Mouse (Mus musculus): ENCODE measurements around the gene Pam. TPM values are rescaled to one million over a fixed set of nuclear protein-coding genes. Genes with fewer than 3 reads are reported as not detected.
"Not testable (repeated sequence)": the region's sequence is repeated elsewhere in the genome, so short reads cannot be mapped to it uniquely, and the experiment has no call there.

Pam gene
- polyA plus RNA-seq, 1 experiment from 2014 or later: 34.4 TPM

DNA sequence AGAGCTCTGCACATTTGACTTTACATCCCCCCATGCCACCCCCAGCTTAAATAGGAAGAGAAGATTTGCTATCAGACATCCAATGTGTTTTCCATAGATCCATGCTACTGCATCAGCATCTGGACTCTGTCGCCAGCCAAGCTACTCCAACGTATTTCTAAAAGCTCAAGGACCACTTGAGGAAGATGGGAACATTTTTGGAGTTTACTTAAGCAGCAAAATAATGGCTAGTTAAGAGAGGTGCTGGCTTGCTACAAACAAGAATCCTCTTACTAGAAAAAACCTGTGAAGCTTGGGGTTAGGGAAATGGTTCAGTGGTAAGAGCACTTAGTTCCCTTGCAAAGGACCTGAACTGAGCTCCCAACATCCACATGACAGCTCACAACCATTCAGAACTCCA lies 96.0 kb downstream of the Pam start:
- H3K9ac ChIP-seq: no peak overlapping the region
- H3K36me3 ChIP-seq (replicated peaks; ENCODE audit: control insufficient read depth, insufficient read depth): no peaks in the 10 kb centered on the region
- H3K27me3 ChIP-seq (ENCODE audit: control insufficient read depth, insufficient read depth, low read length): no peaks in the 10 kb centered on the region
- WGBS: 90% methylated on average over 2 of the region's 2 CpGs
- H3K4me2 ChIP-seq (replicated peaks): no peak overlapping the region
- 0 out of 2 replicates have a peak, but pooled peaks cover 4% of the 10 kb centered on the region for H3K4me1 ChIP-seq (replicated peaks; ENCODE audit: control insufficient read depth, insufficient read depth, low read length)
- ATAC-seq (ENCODE audit: low FRiP score): no peak
- no peak overlapping the region for H3K4me3 ChIP-seq (replicated peaks; ENCODE audit: low read length)
- H3K9me3 ChIP-seq (ENCODE audit: control insufficient read depth, low read length): no peaks in the 10 kb centered on the region
- H3K27ac ChIP-seq: no peak overlapping the region
- DNase-seq (ENCODE audit: low spot score): no peak

GRCm38 (mm10) chr1:97998961-97999360 lies 96.5 kb downstream of the Pam start:
- not testable (repeated sequence) for H3K9ac ChIP-seq; H3K9me3 ChIP-seq (ENCODE audit: control insufficient read depth, low read length); H3K27me3 ChIP-seq (ENCODE audit: control insufficient read depth, insufficient read depth, low read length); H3K4me2 ChIP-seq (replicated peaks); H3K36me3 ChIP-seq (replicated peaks; ENCODE audit: control insufficient read depth, insufficient read depth); H3K4me1 ChIP-seq (replicated peaks; ENCODE audit: control insufficient read depth, insufficient read depth, low read length); H3K4me3 ChIP-seq (replicated peaks; ENCODE audit: low read length); DNase-seq (ENCODE audit: low spot score); ATAC-seq (ENCODE audit: low FRiP score); H3K27ac ChIP-seq
- 70% methylated on average over 5 of the region's 5 CpGs for WGBS

DNA sequence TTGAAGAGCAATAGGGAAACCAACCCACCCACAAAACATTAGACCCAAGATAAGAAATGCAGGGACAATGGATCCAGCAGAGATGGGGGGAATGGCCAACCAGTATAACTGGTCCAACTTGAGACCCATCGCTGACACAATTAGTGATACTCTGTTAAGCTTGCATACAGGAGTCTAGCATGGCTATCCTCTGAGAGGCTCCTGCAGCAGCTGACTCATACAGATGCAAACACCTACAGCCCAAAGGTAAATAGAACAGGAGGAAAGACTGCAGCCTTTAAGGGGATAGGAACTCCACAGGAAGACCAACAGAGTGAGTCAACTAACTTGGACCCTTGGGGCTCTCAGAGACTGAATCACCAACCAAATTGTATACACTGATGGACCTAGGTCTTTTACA lies 98.4 kb downstream of the Pam start:
- no peaks in the 10 kb centered on the region for H3K27me3 ChIP-seq (ENCODE audit: control insufficient read depth, insufficient read depth, low read length)
- no peak overlapping the region for H3K27ac ChIP-seq
- H3K9me3 ChIP-seq (ENCODE audit: control insufficient read depth, low read length): no peaks in the 10 kb centered on the region
- H3K4me1 ChIP-seq (replicated peaks; ENCODE audit: control insufficient read depth, insufficient read depth, low read length): no peaks in the 10 kb centered on the region
- WGBS: 73% methylated on average over 1 of the region's 1 CpGs
- no peak overlapping the region for H3K9ac ChIP-seq
- H3K36me3 ChIP-seq (replicated peaks; ENCODE audit: control insufficient read depth, insufficient read depth): no peaks in the 10 kb centered on the region
- DNase-seq (ENCODE audit: low spot score) (no peak), ATAC-seq (ENCODE audit: low FRiP score) (no peak)
- no peak overlapping the region for H3K4me3 ChIP-seq (replicated peaks; ENCODE audit: low read length)
- H3K4me2 ChIP-seq (replicated peaks): no peak overlapping the region

DNA sequence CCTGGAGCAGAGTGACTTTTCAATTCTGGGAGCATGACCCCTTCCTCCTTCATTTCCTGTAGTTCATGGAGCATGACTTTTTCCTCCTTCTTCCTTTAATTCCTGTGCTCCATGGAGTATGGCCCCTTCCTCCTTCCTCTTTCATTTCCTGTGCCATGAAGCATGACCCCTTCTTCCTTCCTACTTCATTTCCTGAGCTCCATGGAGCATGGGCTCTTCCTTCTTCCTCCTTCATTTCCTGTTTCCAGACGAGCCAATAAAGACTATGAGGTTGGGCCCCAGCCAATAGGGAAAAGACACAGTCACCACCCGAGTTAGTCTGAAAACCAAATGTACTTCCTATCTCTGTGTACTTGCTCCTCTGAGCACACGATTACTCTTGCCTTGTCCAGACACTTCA lies 103.5 kb downstream of the Pam start:
- Histone ChIP-seq H3K4me3 (replicated peaks; ENCODE audit: low read length) (no peak overlapping the region), H3K4me2 (replicated peaks) (no peak overlapping the region), H3K4me1 (replicated peaks; ENCODE audit: control insufficient read depth, insufficient read depth, low read length) (no peaks in the 10 kb centered on the region), H3K27me3 (ENCODE audit: control insufficient read depth, insufficient read depth, low read length) (no peaks in the 10 kb centered on the region), H3K9ac (no peak overlapping the region), H3K27ac (no peak overlapping the region), H3K36me3 (replicated peaks; ENCODE audit: control insufficient read depth, insufficient read depth) (no peaks in the 10 kb centered on the region), H3K9me3 (ENCODE audit: control insufficient read depth, low read length) (no peaks in the 10 kb centered on the region)
- no peak for DNase-seq (ENCODE audit: low spot score)
- WGBS: 80% methylated on average over 3 of the region's 3 CpGs
- no peak for ATAC-seq (ENCODE audit: low FRiP score)

DNA sequence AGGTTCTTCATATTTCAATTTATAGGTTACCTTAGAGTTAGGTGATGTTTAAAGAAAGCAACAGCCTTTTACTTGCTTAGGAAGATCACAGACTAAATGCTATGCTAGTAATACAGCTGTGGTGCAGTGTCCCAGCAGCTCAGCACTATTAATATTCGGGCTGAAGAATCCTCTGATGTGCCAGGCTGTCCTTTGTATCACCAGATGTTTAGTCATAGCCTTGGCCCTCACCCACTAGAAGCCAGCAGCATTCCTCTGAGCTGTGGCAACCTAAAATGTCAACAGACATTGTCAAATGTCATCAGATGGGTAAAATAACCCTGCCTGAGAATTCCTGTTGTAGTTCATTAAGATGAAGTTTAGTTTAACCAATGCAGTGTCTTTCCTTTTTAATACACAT lies 112.3 kb downstream of the Pam start:
- 67% methylated on average over 1 of the region's 1 CpGs for WGBS
- Histone ChIP-seq H3K9ac (no peak overlapping the region), H3K4me3 (replicated peaks; ENCODE audit: low read length) (no peak overlapping the region), H3K27me3 (ENCODE audit: control insufficient read depth, insufficient read depth, low read length) (no peaks in the 10 kb centered on the region), H3K4me2 (replicated peaks) (no peak overlapping the region), H3K36me3 (replicated peaks; ENCODE audit: control insufficient read depth, insufficient read depth) (no peaks in the 10 kb centered on the region), H3K9me3 (ENCODE audit: control insufficient read depth, low read length) (0 out of 2 replicates have a peak, but pooled peaks cover 7% of the 10 kb centered on the region), H3K4me1 (replicated peaks; ENCODE audit: control insufficient read depth, insufficient read depth, low read length) (no peaks in the 10 kb centered on the region), H3K27ac (no peak overlapping the region)
- ATAC-seq (ENCODE audit: low FRiP score): no peak
- DNase-seq (ENCODE audit: low spot score): no peak

- WGBS: 85% methylated on average over 1 of the region's 1 CpGs
- DNase-seq (ENCODE audit: low spot score): no peak
- Histone ChIP-seq H3K36me3 (replicated peaks; ENCODE audit: control insufficient read depth, insufficient read depth) (no peaks in the 10 kb centered on the region), H3K9ac (no peak overlapping the region), H3K27me3 (ENCODE audit: control insufficient read depth, insufficient read depth, low read length) (no peaks in the 10 kb centered on the region), H3K4me2 (replicated peaks) (no peak overlapping the region), H3K4me3 (replicated peaks; ENCODE audit: low read length) (no peak overlapping the region), H3K9me3 (ENCODE audit: control insufficient read depth, low read length) (0 out of 2 replicates have a peak, but pooled peaks cover 6% of the 10 kb centered on the region), H3K27ac (no peak overlapping the region), H3K4me1 (replicated peaks; ENCODE audit: control insufficient read depth, insufficient read depth, low read length) (peaks cover 23% of the 10 kb centered on the region)
- ATAC-seq (ENCODE audit: low FRiP score): no peak
These were observed 116.0 kb downstream of the Pam start for GRCm38 (mm10) chr1:97979422-97979821.

DNA sequence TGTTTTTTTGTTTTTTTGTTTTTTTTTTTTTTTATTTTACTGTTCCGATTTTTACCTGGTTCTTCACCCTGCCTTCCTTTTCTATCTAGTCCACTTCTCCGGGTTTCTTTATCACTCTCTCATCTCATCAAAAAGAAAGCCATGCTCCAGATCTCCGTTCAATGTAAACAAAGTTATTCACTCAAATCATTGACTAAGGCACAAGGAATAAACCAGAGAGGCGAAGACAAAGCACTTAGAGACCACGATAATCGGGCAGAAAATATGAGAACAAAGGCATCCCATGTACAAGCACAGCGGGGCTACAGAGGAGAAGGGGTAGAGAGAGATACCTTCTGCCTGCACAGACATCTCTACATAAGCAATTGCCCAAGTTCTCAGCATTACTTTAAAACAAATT lies 117.9 kb downstream of the Pam start:
- Histone ChIP-seq H3K4me2 (replicated peaks) (peak overlapping the region; percentile 78), H3K36me3 (replicated peaks; ENCODE audit: control insufficient read depth, insufficient read depth) (no peaks in the 10 kb centered on the region), H3K4me1 (replicated peaks; ENCODE audit: control insufficient read depth, insufficient read depth, low read length) (peaks cover 23% of the 10 kb centered on the region), H3K9ac (peak overlapping the region; percentile 90), H3K27me3 (ENCODE audit: control insufficient read depth, insufficient read depth, low read length) (no peaks in the 10 kb centered on the region), H3K4me3 (replicated peaks; ENCODE audit: low read length) (peak overlapping the region; percentile 66), H3K9me3 (ENCODE audit: control insufficient read depth, low read length) (no peaks in the 10 kb centered on the region), H3K27ac (peak overlapping the region; percentile 86)
- DNase-seq (ENCODE audit: low spot score) (peak; percentile 39), ATAC-seq (ENCODE audit: low FRiP score) (no peak)
- WGBS: 5% methylated on average over 7 of the region's 7 CpGs

DNA sequence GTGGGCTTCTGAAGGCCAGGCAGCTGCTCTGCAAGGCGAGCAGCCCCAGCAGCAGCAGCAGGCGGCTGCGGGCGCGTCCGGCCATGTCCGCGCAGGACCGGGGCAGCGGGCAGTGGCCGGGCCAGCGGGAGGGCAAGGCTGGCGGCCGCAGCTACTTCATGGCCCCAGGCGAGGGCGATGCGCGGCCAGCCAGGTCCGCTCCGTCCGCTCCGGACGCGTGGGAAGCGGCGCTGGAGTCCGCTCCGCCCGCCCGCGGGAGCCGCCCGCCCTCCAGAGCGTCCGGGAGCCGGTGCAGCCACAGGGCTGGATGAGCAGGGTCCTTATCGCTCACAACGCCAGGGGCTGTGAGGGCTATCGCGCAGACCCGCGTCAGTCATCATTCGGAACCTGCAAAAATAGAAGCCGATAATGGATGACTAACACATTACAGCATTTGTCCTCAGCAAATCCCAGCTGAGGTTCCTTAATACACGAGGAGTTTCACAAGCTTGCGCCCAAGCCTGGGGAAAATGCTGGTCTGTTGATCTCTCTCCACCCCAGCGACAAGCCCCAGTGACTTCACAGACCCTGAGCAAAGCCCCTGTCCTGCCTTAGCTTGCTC lies 118.5 kb downstream of the Pam start:
- DNase-seq (ENCODE audit: low spot score) (peak; percentile 73), ATAC-seq (ENCODE audit: low FRiP score) (peak; percentile 94)
- Histone ChIP-seq H3K9me3 (ENCODE audit: control insufficient read depth, low read length) (no peaks in the 10 kb centered on the region), H3K27me3 (ENCODE audit: control insufficient read depth, insufficient read depth, low read length) (no peaks in the 10 kb centered on the region), H3K4me3 (replicated peaks; ENCODE audit: low read length) (peak overlapping the region; percentile 66), H3K27ac (peak overlapping the region; percentile 86), H3K4me2 (replicated peaks) (peak overlapping the region; percentile 78), H3K4me1 (replicated peaks; ENCODE audit: control insufficient read depth, insufficient read depth, low read length) (peaks cover 23% of the 10 kb centered on the region), H3K36me3 (replicated peaks; ENCODE audit: control insufficient read depth, insufficient read depth) (no peaks in the 10 kb centered on the region), H3K9ac (peak overlapping the region; percentile 90)
- WGBS: 0% methylated on average over 47 of the region's 47 CpGs

DNA sequence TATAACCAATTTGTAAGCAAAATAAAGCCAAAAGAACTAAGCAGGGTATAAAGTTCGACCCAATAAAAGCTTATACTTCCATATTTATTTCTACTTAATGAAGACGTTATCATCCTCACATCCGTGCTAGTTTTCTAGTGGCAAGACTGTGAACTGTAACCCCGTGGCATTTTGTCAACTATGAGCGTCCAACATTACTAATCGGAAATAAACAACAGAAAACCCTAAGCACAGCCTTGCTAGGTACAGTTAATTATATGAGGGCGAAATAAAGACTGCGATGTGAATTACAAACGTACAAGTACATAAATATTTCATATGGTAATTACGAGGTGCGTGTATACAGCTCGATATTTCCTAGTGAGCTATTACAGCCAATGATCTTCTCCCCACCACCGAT lies 119.4 kb downstream of the Pam start:
- Histone ChIP-seq H3K27me3 (ENCODE audit: control insufficient read depth, insufficient read depth, low read length) (no peaks in the 10 kb centered on the region), H3K4me1 (replicated peaks; ENCODE audit: control insufficient read depth, insufficient read depth, low read length) (peaks cover 23% of the 10 kb centered on the region), H3K9ac (peak overlapping the region; percentile 90), H3K4me3 (replicated peaks; ENCODE audit: low read length) (peak overlapping the region; percentile 66), H3K36me3 (replicated peaks; ENCODE audit: control insufficient read depth, insufficient read depth) (no peaks in the 10 kb centered on the region), H3K27ac (peak overlapping the region; percentile 86), H3K9me3 (ENCODE audit: control insufficient read depth, low read length) (no peaks in the 10 kb centered on the region), H3K4me2 (replicated peaks) (peak overlapping the region; percentile 78)
- 36% methylated on average over 13 of the region's 13 CpGs for WGBS
- ATAC-seq (ENCODE audit: low FRiP score) (no peak), DNase-seq (ENCODE audit: low spot score) (peak; percentile 36)

- 36% methylated on average over 11 of the region's 11 CpGs for WGBS
- H3K4me1 ChIP-seq (replicated peaks; ENCODE audit: control insufficient read depth, insufficient read depth, low read length): peaks cover 23% of the 10 kb centered on the region
- ATAC-seq (ENCODE audit: low FRiP score) (no peak), DNase-seq (ENCODE audit: low spot score) (no peak)
- no peaks in the 10 kb centered on the region for H3K9me3 ChIP-seq (ENCODE audit: control insufficient read depth, low read length)
- no peaks in the 10 kb centered on the region for H3K27me3 ChIP-seq (ENCODE audit: control insufficient read depth, insufficient read depth, low read length)
- H3K4me2 ChIP-seq (replicated peaks): peak overlapping the region; percentile 78
- peak overlapping the region; percentile 15; the same call in 1 of the 2 replicates for H3K4me3 ChIP-seq (replicated peaks; ENCODE audit: low read length)
- peak overlapping the region; percentile 32; the same call in 1 of the 2 replicates for H3K27ac ChIP-seq
- H3K36me3 ChIP-seq (replicated peaks; ENCODE audit: control insufficient read depth, insufficient read depth): no peaks in the 10 kb centered on the region
- no peak overlapping the region for H3K9ac ChIP-seq
These were observed 120.5 kb downstream of the Pam start for GRCm38 (mm10) chr1:97974968-97975367.
